Mouse (Mus musculus): ENCODE data around the gene Afap1. TPM values are rescaled to one million over a fixed set of nuclear protein-coding genes. Genes with fewer than 3 reads are reported as not detected.

Gene Afap1
- polyA plus RNA-seq, 1 experiment from 2014 or later: 21.6 TPM

- Histone ChIP-seq H3K27ac (no peak overlapping the region), H3K9ac (no peak overlapping the region), H3K9me3 (no peaks in the 10 kb centered on the region), H3K27me3 (no peaks in the 10 kb centered on the region), H3K4me1 (peaks cover 8% of the 10 kb centered on the region; the same call in 1 of the 2 replicates), H3K4me2 (no peak overlapping the region), H3K36me3 (peaks cover 73% of the 10 kb centered on the region), H3K4me3 (no peak overlapping the region)
- WGBS: 83% methylated on average over 9 of the region's 9 CpGs
- no peak for ATAC-seq (ENCODE audit: insufficient number of reproducible peaks, low FRiP score, low TSS enrichment, low read depth)
Measured at GRCm38 (mm10) chr5:35963635-35964034, 70.5 kb downstream of the Afap1 start.

DNA sequence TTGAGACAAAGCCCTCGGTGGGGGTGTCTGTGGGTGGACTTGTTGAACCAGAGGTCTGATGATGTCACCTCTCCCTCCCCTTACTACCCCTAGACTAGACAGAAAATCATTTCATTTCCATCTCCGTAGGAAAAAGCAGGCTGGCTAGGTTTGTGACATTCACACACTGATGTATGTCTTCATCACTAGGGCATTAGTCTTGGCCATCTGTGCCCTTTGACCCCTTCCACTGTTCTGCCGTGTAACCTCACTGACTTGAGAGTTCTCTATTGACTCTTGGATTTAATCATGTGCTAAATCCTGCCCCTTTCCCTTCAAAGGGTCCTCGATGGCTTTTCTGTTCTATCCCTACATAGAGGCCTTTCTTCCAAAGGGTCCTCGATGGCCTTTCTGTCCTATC lies 71.9 kb downstream of the Afap1 start:
- WGBS: 56% methylated on average over 5 of the region's 5 CpGs
- Histone ChIP-seq H3K27me3 (no peaks in the 10 kb centered on the region), H3K4me3 (no peak overlapping the region), H3K9me3 (no peaks in the 10 kb centered on the region), H3K9ac (no peak overlapping the region), H3K4me1 (peaks cover 8% of the 10 kb centered on the region; the same call in 1 of the 2 replicates), H3K4me2 (no peak overlapping the region), H3K36me3 (peaks cover 85% of the 10 kb centered on the region), H3K27ac (no peak overlapping the region)
- ATAC-seq (ENCODE audit: insufficient number of reproducible peaks, low FRiP score, low TSS enrichment, low read depth): no peak

- H3K9me3 ChIP-seq: no peaks in the 10 kb centered on the region
- no peaks in the 10 kb centered on the region for H3K27me3 ChIP-seq
- peaks cover 32% of the 10 kb centered on the region for H3K4me1 ChIP-seq
- WGBS: 86% methylated on average over 3 of the region's 3 CpGs
- no peak overlapping the region for H3K4me2 ChIP-seq
- H3K9ac ChIP-seq: no peak overlapping the region
- H3K27ac ChIP-seq: peak overlapping the region; percentile 61; the same call in 1 of the 2 replicates
- H3K36me3 ChIP-seq: peaks cover 59% of the 10 kb centered on the region
- ATAC-seq (ENCODE audit: insufficient number of reproducible peaks, low FRiP score, low TSS enrichment, low read depth): no peak
- no peak overlapping the region for H3K4me3 ChIP-seq
Measured at GRCm38 (mm10) chr5:35969857-35970256, 76.7 kb downstream of the Afap1 start.

GRCm38 (mm10) chr5:35970380-35971105 lies 77.4 kb downstream of the Afap1 start:
- no peak for ATAC-seq (ENCODE audit: insufficient number of reproducible peaks, low FRiP score, low TSS enrichment, low read depth)
- H3K4me1 ChIP-seq: peaks cover 36% of the 10 kb centered on the region
- no peak overlapping the region for H3K4me3 ChIP-seq
- no peaks in the 10 kb centered on the region for H3K9me3 ChIP-seq
- H3K4me2 ChIP-seq: no peak overlapping the region
- WGBS: 73% methylated on average over 12 of the region's 12 CpGs
- no peak overlapping the region for H3K9ac ChIP-seq
- no peaks in the 10 kb centered on the region for H3K27me3 ChIP-seq
- H3K36me3 ChIP-seq: peaks cover 55% of the 10 kb centered on the region
- peak overlapping the region; percentile 61 for H3K27ac ChIP-seq

- no peak overlapping the region for H3K9ac ChIP-seq
- H3K4me1 ChIP-seq: peaks cover 37% of the 10 kb centered on the region
- H3K4me2 ChIP-seq: no peak overlapping the region
- H3K36me3 ChIP-seq: peaks cover 55% of the 10 kb centered on the region
- no peak overlapping the region for H3K4me3 ChIP-seq
- no peak overlapping the region for H3K27ac ChIP-seq
- no peaks in the 10 kb centered on the region for H3K27me3 ChIP-seq
- H3K9me3 ChIP-seq: no peaks in the 10 kb centered on the region
- WGBS: 57% methylated on average over 10 of the region's 10 CpGs
- no peak for ATAC-seq (ENCODE audit: insufficient number of reproducible peaks, low FRiP score, low TSS enrichment, low read depth)
Measured at GRCm38 (mm10) chr5:35971841-35972578, 78.9 kb downstream of the Afap1 start.

DNA sequence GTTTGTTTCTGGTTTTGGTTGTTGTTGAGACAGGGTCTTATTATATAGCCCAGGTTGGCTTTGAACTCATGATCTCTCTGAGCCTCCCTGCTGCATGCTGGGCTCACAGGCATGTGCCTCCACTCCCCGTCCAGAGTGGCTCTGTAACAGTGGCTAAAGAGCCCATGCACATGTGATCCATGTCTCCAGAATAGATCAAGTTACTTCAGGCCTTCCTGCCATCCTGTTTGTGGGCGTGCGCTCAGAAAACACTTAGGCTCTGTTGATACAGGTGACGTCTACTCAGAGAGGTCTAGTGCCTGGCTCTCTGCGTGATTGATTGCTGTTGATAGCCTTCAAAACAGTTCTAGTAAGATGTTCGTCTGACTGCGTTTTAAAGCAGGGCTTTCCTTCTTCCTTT lies 79.6 kb downstream of the Afap1 start:
- H3K4me3 ChIP-seq: no peak overlapping the region
- no peak for ATAC-seq (ENCODE audit: insufficient number of reproducible peaks, low FRiP score, low TSS enrichment, low read depth)
- 65% methylated on average over 7 of the region's 7 CpGs for WGBS
- H3K4me1 ChIP-seq: peaks cover 37% of the 10 kb centered on the region
- peak overlapping the region; percentile 76; the same call in 1 of the 2 replicates for H3K27ac ChIP-seq
- H3K27me3 ChIP-seq: no peaks in the 10 kb centered on the region
- H3K36me3 ChIP-seq: peaks cover 60% of the 10 kb centered on the region
- H3K9me3 ChIP-seq: no peaks in the 10 kb centered on the region
- no peak overlapping the region for H3K4me2 ChIP-seq
- H3K9ac ChIP-seq: no peak overlapping the region

- 0 out of 2 replicates have a peak overlapping the region, but pooled peaks have one; percentile 2 for H3K4me2 ChIP-seq
- H3K9me3 ChIP-seq: no peaks in the 10 kb centered on the region
- peak overlapping the region; percentile 76 for H3K27ac ChIP-seq
- no peak overlapping the region for H3K4me3 ChIP-seq
- no peak overlapping the region for H3K9ac ChIP-seq
- peak; percentile 71; the same call in 1 of the 2 replicates for ATAC-seq (ENCODE audit: insufficient number of reproducible peaks, low FRiP score, low TSS enrichment, low read depth)
- H3K27me3 ChIP-seq: no peaks in the 10 kb centered on the region
- peaks cover 37% of the 10 kb centered on the region for H3K4me1 ChIP-seq
- peaks cover 59% of the 10 kb centered on the region for H3K36me3 ChIP-seq
- WGBS: 35% methylated on average over 12 of the region's 12 CpGs
Measured at GRCm38 (mm10) chr5:35973800-35974199, 80.7 kb downstream of the Afap1 start.

- Histone ChIP-seq H3K9me3 (no peaks in the 10 kb centered on the region), H3K4me3 (no peak overlapping the region), H3K27ac (peak overlapping the region; percentile 76), H3K36me3 (peaks cover 59% of the 10 kb centered on the region), H3K27me3 (no peaks in the 10 kb centered on the region), H3K9ac (no peak overlapping the region), H3K4me1 (peaks cover 37% of the 10 kb centered on the region), H3K4me2 (0 out of 2 replicates have a peak overlapping the region, but pooled peaks have one; percentile 2)
- no peak for ATAC-seq (ENCODE audit: insufficient number of reproducible peaks, low FRiP score, low TSS enrichment, low read depth)
- WGBS: 78% methylated on average over 15 of the region's 15 CpGs
Measured at GRCm38 (mm10) chr5:35974265-35974664, 81.1 kb downstream of the Afap1 start.

DNA sequence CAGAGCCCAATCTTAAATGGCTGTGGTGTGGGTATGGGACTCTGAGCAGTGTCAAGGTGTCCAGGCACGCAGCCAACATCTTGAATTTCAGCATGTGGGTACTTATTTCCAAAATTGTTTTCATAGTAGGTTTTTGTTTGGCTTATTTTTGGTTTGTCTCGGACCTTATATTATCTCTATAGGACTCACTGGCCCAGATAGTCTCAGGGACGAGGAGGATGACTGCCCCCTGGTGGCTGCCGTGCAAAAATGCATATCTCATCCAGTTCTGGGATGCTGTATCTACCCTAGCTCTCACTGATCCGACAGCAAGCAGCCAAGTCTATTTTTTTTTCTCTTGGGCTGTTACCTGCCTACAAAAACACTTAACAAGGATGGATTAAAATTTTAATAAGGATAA lies 82.6 kb downstream of the Afap1 start:
- Histone ChIP-seq H3K27ac (no peak overlapping the region), H3K27me3 (no peaks in the 10 kb centered on the region), H3K4me3 (no peak overlapping the region), H3K36me3 (peaks cover 45% of the 10 kb centered on the region), H3K9ac (no peak overlapping the region), H3K9me3 (no peaks in the 10 kb centered on the region), H3K4me2 (no peak overlapping the region), H3K4me1 (peaks cover 37% of the 10 kb centered on the region)
- ATAC-seq (ENCODE audit: insufficient number of reproducible peaks, low FRiP score, low TSS enrichment, low read depth): no peak
- WGBS: 9% methylated on average over 5 of the region's 5 CpGs

- H3K4me1 ChIP-seq: peaks cover 18% of the 10 kb centered on the region
- H3K27me3 ChIP-seq: no peaks in the 10 kb centered on the region
- H3K27ac ChIP-seq: peak overlapping the region; percentile 77
- H3K36me3 ChIP-seq: peaks cover 62% of the 10 kb centered on the region
- no peaks in the 10 kb centered on the region for H3K9me3 ChIP-seq
- 32% methylated on average over 5 of the region's 5 CpGs for WGBS
- no peak overlapping the region for H3K4me2 ChIP-seq
- ATAC-seq (ENCODE audit: insufficient number of reproducible peaks, low FRiP score, low TSS enrichment, low read depth): no peak
- H3K9ac ChIP-seq: no peak overlapping the region
- H3K4me3 ChIP-seq: no peak overlapping the region
Measured at GRCm38 (mm10) chr5:35980542-35980941, 87.4 kb downstream of the Afap1 start.

GRCm38 (mm10) chr5:35981341-35981740 lies 88.2 kb downstream of the Afap1 start:
- ATAC-seq (ENCODE audit: insufficient number of reproducible peaks, low FRiP score, low TSS enrichment, low read depth): peak; percentile 40; the same call in 1 of the 2 replicates
- no peak overlapping the region for H3K4me2 ChIP-seq
- 59% methylated on average over 5 of the region's 5 CpGs for WGBS
- no peak overlapping the region for H3K9ac ChIP-seq
- peaks cover 63% of the 10 kb centered on the region for H3K36me3 ChIP-seq
- H3K4me1 ChIP-seq: peaks cover 18% of the 10 kb centered on the region
- H3K27ac ChIP-seq: peak overlapping the region; percentile 62
- no peak overlapping the region for H3K4me3 ChIP-seq
- no peaks in the 10 kb centered on the region for H3K27me3 ChIP-seq
- H3K9me3 ChIP-seq: no peaks in the 10 kb centered on the region

DNA sequence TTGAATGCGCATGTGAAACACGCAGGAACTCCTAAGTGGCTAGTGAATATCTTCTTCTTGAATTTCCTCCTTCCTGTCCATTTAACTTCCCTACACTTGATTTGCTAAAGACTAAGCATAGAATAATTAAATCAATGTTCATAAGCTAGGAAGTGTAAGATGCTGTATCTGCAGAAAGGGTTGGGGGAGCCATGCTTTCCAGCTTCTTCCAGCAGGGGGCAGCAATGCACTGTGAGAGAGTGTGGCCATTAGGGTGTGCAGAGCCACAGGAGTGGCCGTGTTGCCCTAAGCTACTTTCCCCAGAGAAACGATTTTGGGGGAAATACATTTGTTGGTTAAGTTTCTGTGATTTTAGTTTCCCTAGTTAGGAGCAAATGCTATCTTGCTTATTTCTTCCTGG lies 88.9 kb downstream of the Afap1 start:
- WGBS: 42% methylated on average over 4 of the region's 4 CpGs
- no peaks in the 10 kb centered on the region for H3K27me3 ChIP-seq
- H3K36me3 ChIP-seq: peaks cover 63% of the 10 kb centered on the region
- ATAC-seq (ENCODE audit: insufficient number of reproducible peaks, low FRiP score, low TSS enrichment, low read depth): no peak
- H3K9ac ChIP-seq: no peak overlapping the region
- H3K9me3 ChIP-seq: no peaks in the 10 kb centered on the region
- H3K4me1 ChIP-seq: peaks cover 18% of the 10 kb centered on the region
- no peak overlapping the region for H3K4me2 ChIP-seq
- H3K4me3 ChIP-seq: no peak overlapping the region
- H3K27ac ChIP-seq: peak overlapping the region; percentile 22; the same call in 1 of the 2 replicates

All from limb, embryonic 15.5 days (tissue).